Mouse (Mus musculus) adrenal gland, postnatal 0 days (tissue): Measurements from ENCODE around the gene Chchd4. TPM values are rescaled to one million over a fixed set of nuclear protein-coding genes. Genes with fewer than 3 reads are reported as not detected.

ENCODE experiments used
- polyA plus RNA-seq: library from polyadenylated mRNA; unstranded; fragments of >200 nt; fragmentation: Nextera tagmentation; extraction: Ambion mirVana; gene quantifications from 2 replicates; pipeline ENCODE4 v1.2.1, GENCODE M21; 2015

Chchd4 gene
- 18.1 and 27.4 TPM in 2 replicates for polyA plus RNA-seq

GRCm38 (mm10) chr6:91472868-91473804 is at the start of gene Chchd4, which contains the start of gene Tmem43:
TSS of gene Chchd4 (minus strand) at chr6:91473546.
TSS of gene Tmem43 (plus strand) at chr6:91473703.

DNA sequence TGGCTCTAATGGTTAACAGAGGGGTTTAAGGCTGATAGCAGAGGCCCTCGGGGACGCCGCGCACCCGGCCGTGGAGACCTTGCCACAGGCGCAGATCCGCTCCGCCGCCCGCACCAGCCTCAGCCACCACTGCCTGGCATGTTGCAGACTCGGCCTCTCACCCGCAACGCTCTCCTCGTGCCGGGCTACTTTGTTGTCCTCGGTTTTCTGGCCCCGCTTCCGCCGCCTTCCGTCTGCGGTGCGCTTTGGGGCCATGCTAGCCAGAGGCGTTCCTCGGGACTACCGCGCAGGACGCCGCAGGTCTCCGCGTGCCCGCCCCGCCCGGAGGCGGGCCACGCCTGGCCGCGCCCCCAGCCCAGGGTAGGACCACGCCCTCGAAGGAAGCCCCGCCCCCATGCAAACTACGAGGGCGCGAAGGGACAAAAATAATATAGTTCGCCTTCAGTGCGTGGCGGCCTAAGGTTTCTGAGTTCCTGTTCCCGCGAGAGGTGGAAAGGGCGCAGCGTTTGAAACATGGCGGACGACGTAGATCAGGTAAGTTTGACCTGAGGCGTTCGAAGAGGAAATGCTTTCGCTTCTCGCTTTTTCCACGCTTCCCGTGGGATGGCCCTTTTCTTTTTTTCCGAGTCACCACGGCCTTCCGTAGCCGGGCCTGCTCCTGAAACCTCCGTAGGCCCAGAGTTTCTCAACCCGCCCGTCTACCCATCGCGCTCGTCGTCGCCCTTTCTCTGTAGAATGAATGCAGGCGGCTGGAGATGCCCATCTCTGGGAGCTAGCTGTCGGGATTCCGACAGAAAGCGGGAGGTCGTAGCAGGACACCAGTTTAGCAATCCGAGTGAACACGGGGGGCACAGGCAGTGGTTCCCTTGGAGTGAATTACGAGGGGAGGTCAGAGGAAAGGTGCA is 42.5 kb upstream of the Chchd4 start, which contains the start of the genes Xpc and Lsm3:
Gene Xpc, minus strand, starts transcription at position 344 of the 905 bp plus-strand sequence.
Gene Lsm3, plus strand, starts transcription at position 384 of the 905 bp plus-strand sequence.

Other genes starting within 250 kb of the Chchd4 start
- gene Wnt7a, start 62.2 kb downstream of the Chchd4 start, polyA plus RNA-seq: 0.04 TPM in 1 of 2 replicates, not detected in the other
- 41.6 and 48.9 TPM in 2 replicates for gene Tmem43, start 157 bp upstream of the Chchd4 start, polyA plus RNA-seq
- 13.4 and 17.6 TPM in 2 replicates for gene Xpc, start 42.3 kb upstream of the Chchd4 start, polyA plus RNA-seq
- gene Lsm3, start 42.4 kb upstream of the Chchd4 start, polyA plus RNA-seq: 158 and 224 TPM in 2 replicates
- gene Slc6a6, start 210.5 kb upstream of the Chchd4 start, polyA plus RNA-seq: 148 and 200 TPM in 2 replicates